Mouse (Mus musculus) heart, embryonic 15.5 days (tissue): ENCODE data around the gene Cenpu. TPM values are rescaled to one million over a fixed set of nuclear protein-coding genes. Genes with fewer than 3 reads are reported as not detected.

Source experiments
- ATAC-seq: fragments of 200-750 bp; cut with Nextera tagmentation; replicated peaks from 2 replicates; pipeline ENCODE4 v1.8.0; 2017; ENCODE audit warnings: low read depth, moderate TSS enrichment; ENCODE audit not compliant: insufficient number of reproducible peaks, insufficient read depth, low FRiP score
- H3K27ac ChIP-seq: fragments of 300-500 bp; sonication (generic); 2 replicates; pipeline ENCODE4 v1.5.1; 2015; ENCODE audit warnings: mild to moderate bottlenecking, inconsistent platforms
- H3K27me3 ChIP-seq: fragments of 300-500 bp; sonication (generic); 2 replicates; pipeline ENCODE4 v1.6.1; 2015; ENCODE audit warnings: inconsistent platforms
- H3K36me3 ChIP-seq: fragments of 300-500 bp; sonication (generic); 2 replicates; pipeline ENCODE4 v1.6.1; 2015; ENCODE audit warnings: mild to moderate bottlenecking, inconsistent platforms
- H3K4me1 ChIP-seq: fragments of 300-500 bp; sonication (generic); replicated peaks from 2 replicates; pipeline ENCODE4 v1.6.1; 2015; ENCODE audit warnings: inconsistent platforms
- H3K4me2 ChIP-seq: fragments of 300-500 bp; sonication (generic); 2 replicates; pipeline ENCODE4 v1.6.1; 2015; ENCODE audit warnings: inconsistent platforms, mild to moderate bottlenecking, moderate library complexity
- H3K4me3 ChIP-seq: fragments of 300-500 bp; sonication (generic); 2 replicates; pipeline ENCODE4 v1.5.1; 2015; ENCODE audit warnings: mild to moderate bottlenecking, inconsistent platforms
- H3K9ac ChIP-seq: fragments of 300-500 bp; sonication (generic); 2 replicates; pipeline ENCODE4 v1.6.1; 2015; ENCODE audit warnings: mild to moderate bottlenecking, inconsistent platforms
- H3K9me3 ChIP-seq: fragments of 300-500 bp; sonication (generic); replicated peaks from 2 replicates; pipeline ENCODE4 v1.6.1; 2016; ENCODE audit warnings: inconsistent platforms
- WGBS: fragments of 180-500 bp; shearing (Covaris S2); methylation state at CpG from one replicate; pipeline ENCODE4 v1.1.7; 2015; ENCODE audit warnings: mixed read lengths; 5-methylcytosine and 5-hydroxymethylcytosine counted together
- polyA plus RNA-seq: library from polyadenylated mRNA; unstranded; fragments of >200 nt; fragmentation: Nextera tagmentation; extraction: Ambion mirVana; gene quantifications from 2 replicates; pipeline ENCODE4 v1.2.1, GENCODE M21; 2015

The Cenpu gene
- polyA plus RNA-seq: 9.6 and 10.1 TPM in 2 replicates

GRCm38 (mm10) chr8:46551615-46552440, at the start of gene Cenpu:
TSS of gene Cenpu (plus strand) at chr8:46552028.
- H3K4me2 ChIP-seq: peak within 1 kb of the TSS; percentile 71
- H3K9ac ChIP-seq: peak within 1 kb of the TSS; percentile 62
- WGBS: under 1% methylated on average over 50 of the region's 50 CpGs
- peak within 1 kb of the TSS; percentile 81 for H3K27ac ChIP-seq
- H3K4me1 ChIP-seq: peaks cover 19% of the 10 kb centered on the region
- peak within 1 kb of the TSS; percentile 80 for H3K4me3 ChIP-seq
- no peaks in the 10 kb centered on the region for H3K36me3 ChIP-seq
- peak; percentile 97 for ATAC-seq
- H3K27me3 ChIP-seq: no peaks in the 10 kb centered on the region
- no peaks in the 10 kb centered on the region for H3K9me3 ChIP-seq

DNA sequence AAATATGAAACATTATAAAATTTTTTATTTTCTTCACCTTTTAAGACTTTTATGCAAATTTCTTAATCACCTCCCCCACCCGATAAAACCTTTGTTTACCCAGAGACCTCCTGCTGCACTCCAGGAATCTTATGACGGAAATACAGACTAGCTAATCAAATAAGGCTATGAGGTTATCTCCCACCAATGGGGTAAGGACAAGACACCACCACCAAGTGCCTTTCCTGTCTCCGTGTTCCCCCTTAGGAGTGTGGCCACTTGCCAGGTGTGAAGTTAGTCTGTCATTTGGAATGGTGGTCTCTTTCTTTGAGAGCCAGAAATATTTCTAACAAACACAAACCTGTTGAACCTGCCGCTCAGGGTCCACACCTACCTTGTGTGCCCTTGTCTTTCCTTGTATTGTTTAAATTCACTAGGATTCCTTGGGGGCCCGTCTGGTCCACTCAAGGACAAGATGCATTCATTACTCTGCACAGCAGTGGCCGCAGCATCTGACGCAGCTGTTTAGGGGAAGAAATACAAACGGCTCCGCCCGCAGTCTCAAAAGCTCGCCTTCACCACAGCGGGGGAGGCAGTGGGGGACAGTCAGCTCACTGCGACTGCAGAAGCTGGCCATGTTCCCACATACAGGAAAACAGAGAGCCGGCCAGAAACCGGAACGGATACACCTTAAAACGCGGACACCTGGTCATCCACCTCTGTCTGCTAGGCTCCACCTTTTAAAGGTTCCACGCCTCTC, 49.3 kb upstream of the Cenpu start:
- H3K27ac ChIP-seq: no peak overlapping the region
- no peaks in the 10 kb centered on the region for H3K27me3 ChIP-seq
- no peaks in the 10 kb centered on the region for H3K9me3 ChIP-seq
- H3K9ac ChIP-seq: no peak overlapping the region
- H3K36me3 ChIP-seq: peaks cover 15% of the 10 kb centered on the region
- no peak for ATAC-seq
- peak overlapping the region; percentile 33 for H3K4me3 ChIP-seq
- peaks cover 34% of the 10 kb centered on the region for H3K4me1 ChIP-seq
- WGBS: 32% methylated on average over 19 of the region's 19 CpGs
- peak overlapping the region; percentile 49 for H3K4me2 ChIP-seq

GRCm38 (mm10) chr8:46503072-46503695, 48.6 kb upstream of the Cenpu start:
- peak overlapping the region; percentile 33 for H3K4me3 ChIP-seq
- peak overlapping the region; percentile 49 for H3K4me2 ChIP-seq
- 76% methylated on average over 12 of the region's 12 CpGs for WGBS
- peaks cover 16% of the 10 kb centered on the region for H3K36me3 ChIP-seq
- no peaks in the 10 kb centered on the region for H3K9me3 ChIP-seq
- no peak overlapping the region for H3K9ac ChIP-seq
- peaks cover 27% of the 10 kb centered on the region for H3K4me1 ChIP-seq
- no peak overlapping the region for H3K27ac ChIP-seq
- H3K27me3 ChIP-seq: no peaks in the 10 kb centered on the region
- ATAC-seq: no peak

- Histone ChIP-seq H3K36me3 (peaks cover 18% of the 10 kb centered on the region), H3K4me3 (no peak overlapping the region), H3K9ac (no peak overlapping the region), H3K27ac (no peak overlapping the region), H3K4me1 (peaks cover 22% of the 10 kb centered on the region), H3K9me3 (no peaks in the 10 kb centered on the region), H3K4me2 (no peak overlapping the region), H3K27me3 (no peaks in the 10 kb centered on the region)
- WGBS: 76% methylated on average over 3 of the region's 3 CpGs
- ATAC-seq: no peak
Observed at GRCm38 (mm10) chr8:46504196-46504595, 47.6 kb upstream of the Cenpu start.

DNA sequence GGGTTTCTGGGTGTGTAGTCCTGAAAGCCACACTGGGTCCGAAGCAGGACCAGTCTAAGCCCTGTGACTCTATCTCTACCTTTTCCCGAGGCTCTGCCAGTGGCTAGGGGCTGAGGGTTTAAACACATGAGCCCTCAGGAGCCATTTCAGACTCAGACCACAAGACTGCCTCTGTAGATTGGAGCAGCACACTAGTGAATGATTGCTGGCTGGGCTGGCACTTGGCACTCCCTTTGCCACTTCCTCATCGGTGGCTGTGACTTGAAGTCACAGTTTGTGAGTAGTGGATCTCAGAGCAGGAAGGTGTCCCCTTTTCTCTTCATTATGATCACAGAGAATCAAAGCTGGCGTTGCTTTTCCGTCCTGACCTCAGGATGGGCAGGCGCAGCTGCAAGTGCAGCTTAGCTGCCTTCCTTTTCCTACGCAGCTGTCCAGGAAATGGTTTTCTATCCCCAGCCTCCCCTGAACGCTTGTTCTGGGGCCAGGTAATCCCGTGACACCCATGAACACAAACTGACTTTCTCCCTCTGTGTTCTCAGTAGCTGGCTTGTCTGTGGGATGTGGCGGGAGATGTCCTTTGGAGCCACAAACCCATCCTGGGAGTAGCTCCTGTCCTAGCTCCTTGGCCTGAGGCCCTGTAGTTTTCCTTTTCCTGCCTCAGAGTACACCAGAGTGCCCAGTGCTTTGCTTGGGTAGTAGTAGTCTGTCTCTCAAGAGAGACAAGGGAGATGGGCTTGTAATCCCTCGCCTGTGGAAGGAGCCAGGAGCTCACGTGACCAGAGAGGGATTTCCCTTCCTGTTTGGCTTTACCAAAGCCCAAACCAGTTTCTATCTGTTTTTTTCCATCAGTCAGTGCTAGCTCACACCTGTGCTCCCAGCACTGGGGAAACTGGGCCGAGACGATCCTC, 43.1 kb upstream of the Cenpu start:
- no peak for ATAC-seq
- 0 out of 2 replicates have a peak, but pooled peaks cover 5% of the 10 kb centered on the region for H3K4me1 ChIP-seq
- no peaks in the 10 kb centered on the region for H3K27me3 ChIP-seq
- peaks cover 24% of the 10 kb centered on the region for H3K36me3 ChIP-seq
- H3K9ac ChIP-seq: no peak overlapping the region
- H3K9me3 ChIP-seq: no peaks in the 10 kb centered on the region
- H3K27ac ChIP-seq: peak overlapping the region; percentile 15; the same call in 1 of the 2 replicates
- no peak overlapping the region for H3K4me3 ChIP-seq
- H3K4me2 ChIP-seq: no peak overlapping the region
- 72% methylated on average over 14 of the region's 14 CpGs for WGBS

DNA sequence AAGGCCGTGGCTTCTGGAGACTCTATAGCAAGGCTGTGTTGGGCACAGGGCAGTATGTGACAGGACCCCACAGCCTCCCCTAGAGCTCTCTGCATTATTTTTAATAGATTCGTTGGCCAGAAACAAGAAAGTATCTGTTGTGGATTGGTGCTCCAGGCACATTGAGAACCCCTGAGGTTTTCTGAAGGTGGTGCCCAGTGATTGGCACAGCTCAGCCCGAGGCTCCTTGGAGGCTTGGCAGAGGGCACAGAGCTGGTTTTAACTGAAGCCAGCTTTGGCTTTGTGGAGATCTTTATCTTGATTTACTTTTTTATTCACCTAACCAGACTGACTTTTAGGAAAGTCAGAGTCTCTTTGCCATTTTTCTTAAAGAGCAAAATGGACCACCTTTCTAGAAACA, 42.4 kb upstream of the Cenpu start:
- peaks cover 29% of the 10 kb centered on the region for H3K36me3 ChIP-seq

GRCm38 (mm10) chr8:46511336-46511735, 40.5 kb upstream of the Cenpu start:
- Histone ChIP-seq H3K36me3 (peaks cover 19% of the 10 kb centered on the region), H3K27ac (no peak overlapping the region), H3K27me3 (no peaks in the 10 kb centered on the region), H3K4me1 (0 out of 2 replicates have a peak, but pooled peaks cover 2% of the 10 kb centered on the region), H3K9ac (no peak overlapping the region), H3K4me3 (no peak overlapping the region), H3K9me3 (no peaks in the 10 kb centered on the region), H3K4me2 (no peak overlapping the region)
- ATAC-seq: no peak
- WGBS: 79% methylated on average over 9 of the region's 9 CpGs

More for the DNA sequence above, 42.4 kb upstream of the Cenpu start:
- H3K27ac ChIP-seq: peak overlapping the region; percentile 15; the same call in 1 of the 2 replicates
- no peak overlapping the region for H3K4me2 ChIP-seq
- no peaks in the 10 kb centered on the region for H3K9me3 ChIP-seq
- H3K27me3 ChIP-seq: no peaks in the 10 kb centered on the region
- no peak overlapping the region for H3K4me3 ChIP-seq
- ATAC-seq: no peak
- WGBS: 80% methylated on average over 3 of the region's 3 CpGs
- H3K9ac ChIP-seq: no peak overlapping the region
- H3K4me1 ChIP-seq: 0 out of 2 replicates have a peak, but pooled peaks cover 2% of the 10 kb centered on the region

DNA sequence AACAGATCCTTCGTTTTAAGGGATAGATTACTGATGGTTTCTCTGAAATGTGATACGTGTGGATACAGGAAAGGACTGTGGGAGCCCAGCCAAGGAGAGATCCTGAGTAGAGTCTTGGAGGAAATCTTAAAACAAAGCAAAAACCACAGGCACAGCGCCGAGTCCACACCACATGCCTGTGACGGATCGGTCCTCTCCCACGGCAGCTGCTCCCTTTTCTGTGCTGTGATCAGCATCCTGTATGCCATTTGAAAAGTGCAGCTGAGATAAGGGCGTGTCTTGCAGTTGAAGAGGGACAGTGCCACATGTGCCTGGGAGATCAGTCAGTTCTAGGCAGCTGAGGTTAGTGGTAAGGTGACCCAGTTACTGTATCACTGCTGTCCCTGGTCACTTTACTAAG, 39.3 kb upstream of the Cenpu start:
- no peaks in the 10 kb centered on the region for H3K27me3 ChIP-seq
- H3K9me3 ChIP-seq: no peaks in the 10 kb centered on the region
- no peak overlapping the region for H3K4me3 ChIP-seq
- H3K4me2 ChIP-seq: no peak overlapping the region
- H3K9ac ChIP-seq: no peak overlapping the region
- ATAC-seq: no peak
- WGBS: 39% methylated on average over 8 of the region's 8 CpGs
- H3K4me1 ChIP-seq: 0 out of 2 replicates have a peak, but pooled peaks cover 2% of the 10 kb centered on the region
- H3K36me3 ChIP-seq: peaks cover 14% of the 10 kb centered on the region; the same call in 1 of the 2 replicates
- H3K27ac ChIP-seq: no peak overlapping the region

GRCm38 (mm10) chr8:46514027-46514426, 37.8 kb upstream of the Cenpu start:
- no peak for ATAC-seq
- H3K4me3 ChIP-seq: no peak overlapping the region
- H3K4me1 ChIP-seq: 0 out of 2 replicates have a peak, but pooled peaks cover 2% of the 10 kb centered on the region
- no peak overlapping the region for H3K4me2 ChIP-seq
- H3K9ac ChIP-seq: no peak overlapping the region
- no peaks in the 10 kb centered on the region for H3K9me3 ChIP-seq
- 86% methylated on average over 1 of the region's 1 CpGs for WGBS
- no peak overlapping the region for H3K27ac ChIP-seq
- H3K27me3 ChIP-seq: no peaks in the 10 kb centered on the region
- H3K36me3 ChIP-seq: peaks cover 22% of the 10 kb centered on the region; the same call in 1 of the 2 replicates

DNA sequence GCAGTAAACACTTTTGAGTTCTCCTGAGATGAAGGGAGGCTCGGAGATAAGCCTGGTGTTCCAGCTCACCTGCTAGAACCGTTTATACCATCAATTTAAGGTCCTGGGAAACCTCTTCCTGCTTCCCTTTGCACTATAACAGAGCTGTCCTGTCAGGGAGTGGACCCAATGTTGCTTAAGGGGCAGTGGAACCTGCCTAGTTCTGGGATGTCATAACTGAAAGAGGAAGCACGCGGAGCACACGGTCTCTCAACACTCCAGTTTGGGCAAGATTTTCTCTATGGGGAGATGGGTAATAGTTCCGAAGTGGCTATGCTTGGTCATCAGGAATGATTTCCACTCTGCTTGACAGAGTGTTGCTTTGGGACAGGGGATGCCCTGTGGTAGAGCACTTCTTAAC, 31.2 kb upstream of the Cenpu start:
- H3K27me3 ChIP-seq: no peaks in the 10 kb centered on the region
- no peak overlapping the region for H3K27ac ChIP-seq
- H3K36me3 ChIP-seq: peaks cover 27% of the 10 kb centered on the region; the same call in 1 of the 2 replicates
- no peak overlapping the region for H3K9ac ChIP-seq
- no peaks in the 10 kb centered on the region for H3K9me3 ChIP-seq
- no peak for ATAC-seq
- no peak overlapping the region for H3K4me2 ChIP-seq
- 81% methylated on average over 6 of the region's 6 CpGs for WGBS
- no peak overlapping the region for H3K4me3 ChIP-seq
- H3K4me1 ChIP-seq: no peaks in the 10 kb centered on the region
